Mouse (Mus musculus) spleen, adult 2 months (tissue): ENCODE measurements around the gene Itga3. TPM values are rescaled to one million over a fixed set of nuclear protein-coding genes. Genes with fewer than 3 reads are reported as not detected.
A peak's percentile ranks its signal among the peaks of the same experiment; 100 is the strongest.

Experiments used
- DNase-seq, 2 experiments: peaks; one replicate each; pipeline versions ENCODE4 v3.0.0 to v3.0.0-alpha.2; 2012 to 2021; ENCODE audit warnings: low spot score in 2 of 2, low read depth in 1 of 2
- H3K27ac ChIP-seq: fragments of 200-500 bp; 2 replicates; pipeline ENCODE4 v1.5.1; 2012; ENCODE audit warnings: low read length, inconsistent platforms; ENCODE audit not compliant: insufficient read depth
- H3K27me3 ChIP-seq: fragments of 200-500 bp; 2 replicates; pipeline ENCODE4 v1.6.1; 2012; ENCODE audit warnings: mild to moderate bottlenecking, moderate library complexity, low read length, inconsistent platforms; ENCODE audit not compliant: control insufficient read depth, insufficient read depth
- H3K36me3 ChIP-seq: fragments of 200-500 bp; 2 replicates; pipeline ENCODE4 v1.6.1; 2012; ENCODE audit warnings: mild to moderate bottlenecking, low read length, inconsistent platforms; ENCODE audit not compliant: control insufficient read depth, insufficient read depth
- H3K4me1 ChIP-seq: fragments of 200-500 bp; 2 replicates; pipeline ENCODE4 v1.6.1; 2011; ENCODE audit warnings: inconsistent platforms; ENCODE audit not compliant: control insufficient read depth, insufficient read depth, insufficient read length
- H3K4me3 ChIP-seq: fragments of 200-500 bp; 2 replicates; pipeline ENCODE4 v1.5.1; 2011; ENCODE audit warnings: mild to moderate bottlenecking, inconsistent platforms; ENCODE audit not compliant: insufficient read depth, insufficient read length; ENCODE audit errors: extremely low read depth
- CTCF ChIP-seq: fragments of 200-500 bp; IDR thresholded peaks from 2 replicates; pipeline ENCODE4 v1.5.1; 2011; ENCODE audit warnings: mild to moderate bottlenecking, inconsistent platforms; ENCODE audit not compliant: insufficient read depth, insufficient read length, insufficient replicate concordance; ENCODE audit errors: extremely low read depth
- POLR2A ChIP-seq: fragments of 200-500 bp; IDR thresholded peaks from 2 replicates; pipeline ENCODE4 v1.6.1; 2011; ENCODE audit warnings: low read depth, low read length, inconsistent platforms
- WGBS: fragments of 180-500 bp; shearing (Covaris S2); methylation state at CpG from one replicate; pipeline ENCODE4 v1.1.7; 2018; 5-methylcytosine and 5-hydroxymethylcytosine counted together
- polyA plus RNA-seq: library from polyadenylated mRNA; depleted of rRNA; stranded (reverse); fragments of >200 nt; gene quantifications from 2 replicates; pipeline ENCODE4 v1.2.3, GENCODE M21; 2012

Gene Itga3
- polyA plus RNA-seq, 1 experiment, result 13.9 TPM

DNA sequence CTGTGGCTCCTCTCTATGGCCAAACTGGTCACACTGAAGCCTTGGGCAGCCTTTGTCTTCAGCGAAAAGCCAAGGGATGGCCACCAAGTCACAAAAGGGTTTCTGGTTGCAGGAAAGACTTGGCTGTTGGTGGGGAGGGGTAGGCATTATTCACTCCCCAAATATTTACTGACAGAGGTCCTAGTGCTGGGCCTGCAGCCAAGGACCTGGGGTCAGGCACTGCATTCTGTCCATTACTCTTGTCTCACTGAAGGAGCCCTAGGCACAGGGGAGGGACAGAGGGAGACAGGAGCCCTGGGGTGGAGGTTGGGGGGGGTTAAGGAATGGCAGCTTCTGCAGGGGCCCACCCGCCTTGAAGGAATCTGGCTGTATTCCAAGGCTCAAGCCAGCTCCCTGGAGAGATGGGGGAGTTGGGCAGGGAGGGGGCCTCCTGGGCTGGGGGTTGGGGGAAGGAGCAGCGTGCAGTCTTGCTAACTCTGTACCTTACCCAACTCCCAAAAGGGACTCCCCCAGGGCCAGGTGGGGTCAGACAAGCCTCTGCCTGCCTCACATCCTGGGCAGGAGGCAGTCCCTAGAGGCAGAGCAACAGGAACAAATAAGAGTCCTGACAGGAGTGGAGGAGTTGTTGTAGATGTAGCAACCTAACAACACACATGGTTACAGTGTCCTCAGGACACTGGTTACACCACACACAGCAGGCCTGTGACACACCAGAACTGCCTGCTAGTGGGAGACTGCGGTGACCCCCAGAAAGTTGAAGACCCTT, 20.2 kb upstream of the Itga3 start:
- WGBS, result 65% methylated on average over 4 of the region's 4 CpGs
- no peak for DNase-seq
- H3K4me3 ChIP-seq, result no peak overlapping the region
- no peaks in the 10 kb centered on the region for H3K36me3 ChIP-seq
- TF ChIP-seq POLR2A, result no peak
- TF ChIP-seq CTCF, result no peak
- H3K27ac ChIP-seq, result no peak overlapping the region
- H3K27me3 ChIP-seq, result no peaks in the 10 kb centered on the region
- no peaks in the 10 kb centered on the region for H3K4me1 ChIP-seq

DNA sequence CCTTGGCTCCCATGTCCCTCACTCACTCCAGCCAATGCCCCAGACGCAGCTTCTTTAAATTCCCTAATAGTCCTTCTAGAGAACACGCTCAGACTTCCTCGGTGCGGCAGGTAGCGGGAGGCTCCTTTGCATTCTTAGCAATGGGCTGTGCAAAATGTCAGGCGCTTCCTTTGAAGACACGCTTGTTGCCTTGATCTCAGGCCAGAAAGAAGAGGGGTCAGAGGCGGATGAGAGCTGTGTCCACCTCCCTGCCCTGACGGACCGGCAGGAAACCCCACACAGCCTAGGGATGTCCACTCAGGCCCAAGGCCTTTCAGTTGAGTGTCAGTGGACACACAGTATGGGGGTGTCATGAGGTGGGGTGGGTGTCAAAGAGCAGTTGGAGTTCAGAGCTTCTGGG, 19.0 kb upstream of the Itga3 start:
- Histone ChIP-seq H3K36me3 (no peaks in the 10 kb centered on the region), H3K27me3 (no peaks in the 10 kb centered on the region), H3K27ac (no peak overlapping the region), H3K4me3 (no peak overlapping the region), H3K4me1 (no peaks in the 10 kb centered on the region)
- no peak for DNase-seq
- WGBS, result 89% methylated on average over 10 of the region's 10 CpGs
- TF ChIP-seq CTCF, result no peak
- TF ChIP-seq POLR2A, result no peak

DNA sequence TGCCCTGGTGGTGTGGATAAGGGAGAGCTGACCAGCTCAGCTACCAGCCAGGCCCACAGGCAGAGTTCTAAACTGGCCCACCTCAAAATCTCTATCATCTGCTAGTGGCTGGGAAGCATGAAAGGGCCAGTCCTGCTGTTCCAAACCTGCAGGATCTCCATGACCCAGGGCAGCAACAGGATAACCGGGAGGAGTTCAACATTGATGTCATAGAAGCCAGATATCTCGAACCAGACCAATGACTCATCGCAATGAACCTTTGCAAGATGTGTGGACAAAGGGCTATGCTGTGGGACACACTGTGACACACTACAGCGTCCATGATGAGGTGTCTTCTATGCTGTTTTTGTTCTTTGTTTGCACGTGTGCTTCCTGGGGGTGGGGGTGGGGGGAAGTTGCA, 16.5 kb upstream of the Itga3 start:
- no peak overlapping the region for H3K27ac ChIP-seq
- TF ChIP-seq POLR2A (no peak), CTCF (no peak)
- 0 out of 2 replicates have a peak, but pooled peaks cover 1% of the 10 kb centered on the region for H3K27me3 ChIP-seq
- H3K4me3 ChIP-seq, result no peak overlapping the region
- no peak for DNase-seq
- no peaks in the 10 kb centered on the region; the same call in 1 of the 2 replicates for H3K4me1 ChIP-seq
- no peaks in the 10 kb centered on the region for H3K36me3 ChIP-seq
- WGBS, result 78% methylated on average over 5 of the region's 5 CpGs

DNA sequence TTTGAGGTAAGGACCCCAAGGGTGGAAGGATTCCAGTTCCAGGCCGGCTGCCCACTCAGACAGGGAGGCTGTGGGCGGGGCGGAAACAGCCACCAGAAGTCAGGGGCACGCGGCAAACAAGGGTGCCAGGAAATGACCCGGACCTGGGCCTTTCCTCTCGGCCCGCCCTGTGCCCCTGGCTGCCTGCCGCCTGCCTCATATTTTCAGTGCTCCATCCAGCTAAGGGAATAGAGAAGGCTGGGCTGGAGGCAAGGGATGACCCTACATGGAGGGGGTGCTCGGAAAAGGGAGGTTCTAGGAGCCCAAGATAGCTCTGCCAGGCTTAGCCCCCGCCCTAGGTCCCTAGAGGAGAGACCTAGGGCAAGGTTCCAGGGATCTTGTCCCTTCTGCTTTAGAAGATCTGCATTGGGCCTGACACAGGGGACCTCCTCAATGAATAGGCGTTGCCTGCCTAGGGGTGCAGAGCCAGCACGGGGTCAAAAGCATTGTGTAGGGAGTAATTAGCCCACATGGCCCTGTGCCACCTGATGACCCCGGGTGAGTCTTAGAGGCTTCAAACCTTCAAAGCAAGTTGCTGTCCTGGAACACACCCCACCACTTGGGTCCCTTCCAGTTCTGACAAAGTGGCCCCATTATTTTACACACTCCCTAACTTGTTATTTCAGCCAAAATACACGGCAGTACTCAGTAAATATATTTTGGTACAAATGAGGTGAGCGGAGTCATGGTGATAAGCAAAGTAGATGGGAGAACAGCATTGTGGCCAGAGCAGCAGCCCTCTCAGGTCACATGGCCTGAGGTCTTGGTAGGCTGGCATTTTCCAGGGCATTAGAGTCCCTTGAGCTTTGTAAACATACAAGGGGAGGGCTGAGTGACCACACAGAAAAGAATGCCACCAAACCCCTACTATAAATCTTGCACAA, 12.5 kb upstream of the Itga3 start:
- H3K4me3 ChIP-seq, result no peak overlapping the region
- 42% methylated on average over 16 of the region's 16 CpGs for WGBS
- peak overlapping the region; percentile 69 for H3K27ac ChIP-seq
- H3K27me3 ChIP-seq, result 0 out of 2 replicates have a peak, but pooled peaks cover 1% of the 10 kb centered on the region
- no peak for DNase-seq
- no peaks in the 10 kb centered on the region; the same call in 1 of the 2 replicates for H3K4me1 ChIP-seq
- no peaks in the 10 kb centered on the region for H3K36me3 ChIP-seq
- TF ChIP-seq CTCF (no peak), POLR2A (no peak)

DNA sequence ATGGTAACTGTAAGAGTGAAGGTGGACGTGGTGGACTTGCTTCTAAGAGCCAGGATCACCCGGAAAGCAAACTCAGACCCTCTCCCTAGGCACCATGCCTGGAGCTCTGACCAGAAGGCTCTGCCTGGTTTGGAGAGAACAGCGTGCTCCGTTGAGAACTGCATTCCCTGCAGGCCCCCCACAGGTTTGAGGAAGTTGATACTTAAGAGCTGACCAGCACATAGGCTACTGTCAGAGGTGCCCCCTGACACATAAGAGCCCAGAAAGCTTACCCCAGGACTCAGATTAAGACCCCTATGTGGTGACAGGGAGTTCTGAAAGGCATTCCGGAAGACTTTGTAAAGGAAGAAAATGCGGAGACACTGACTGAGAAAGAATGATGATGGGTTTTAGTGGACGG, 11.7 kb upstream of the Itga3 start:
- H3K4me1 ChIP-seq, result no peaks in the 10 kb centered on the region; the same call in 1 of the 2 replicates
- 0 out of 2 replicates have a peak, but pooled peaks cover 1% of the 10 kb centered on the region for H3K27me3 ChIP-seq
- TF ChIP-seq CTCF, result no peak
- no peak for TF ChIP-seq POLR2A
- no peaks in the 10 kb centered on the region for H3K36me3 ChIP-seq
- no peak overlapping the region for H3K4me3 ChIP-seq
- DNase-seq, result no peak
- peak overlapping the region; percentile 69 for H3K27ac ChIP-seq
- WGBS, result 67% methylated on average over 7 of the region's 7 CpGs

DNA sequence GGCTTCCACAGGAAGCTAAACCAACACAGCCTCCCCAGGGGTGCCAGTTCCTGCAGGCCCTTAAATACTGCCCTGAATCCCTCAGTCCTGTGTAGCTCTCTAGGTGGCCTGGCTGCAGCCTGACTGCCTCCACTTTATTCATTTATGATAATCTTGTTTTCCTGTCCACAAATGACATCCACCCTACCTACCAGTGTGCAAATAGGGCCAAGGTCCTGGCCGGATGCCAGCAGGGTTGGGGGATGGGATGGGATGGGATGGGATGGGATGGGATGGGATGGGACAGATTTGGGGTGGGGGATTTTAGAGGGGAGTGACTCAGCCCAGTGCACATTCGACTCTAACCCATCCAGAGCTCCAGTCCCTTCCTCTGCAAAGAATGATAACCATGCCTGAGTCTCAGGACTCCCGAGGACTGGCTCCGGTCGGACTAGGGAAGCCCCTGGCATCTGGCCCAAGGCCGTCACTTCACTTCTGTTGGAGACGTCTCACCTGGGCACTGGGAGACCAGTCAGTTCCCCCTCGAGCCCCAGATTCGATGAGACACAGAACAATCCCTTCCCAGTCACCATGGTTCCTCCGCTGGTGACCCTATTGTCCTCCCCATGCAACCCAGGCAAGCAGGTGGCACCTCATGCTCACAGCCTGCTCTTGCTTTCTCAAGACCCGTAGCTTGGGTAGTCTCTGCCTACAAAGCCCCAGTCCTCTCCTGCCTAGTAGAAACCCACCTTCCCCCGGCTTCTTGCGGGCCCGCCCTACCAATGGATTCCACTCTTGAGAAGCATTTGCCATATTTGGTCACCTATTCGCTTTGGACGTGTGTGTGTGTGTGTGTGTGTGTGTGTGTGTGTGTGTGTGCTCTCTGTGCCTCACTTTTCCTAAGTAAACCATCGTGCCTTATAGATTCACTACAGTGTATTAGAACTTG, 11.0 kb upstream of the Itga3 start:
- H3K4me1 ChIP-seq, result no peaks in the 10 kb centered on the region; the same call in 1 of the 2 replicates
- 84% methylated on average over 17 of the region's 17 CpGs for WGBS
- TF ChIP-seq CTCF (no peak), POLR2A (no peak)
- H3K36me3 ChIP-seq, result no peaks in the 10 kb centered on the region
- no peak overlapping the region for H3K27ac ChIP-seq
- DNase-seq, result no peak
- H3K27me3 ChIP-seq, result 0 out of 2 replicates have a peak, but pooled peaks cover 1% of the 10 kb centered on the region
- H3K4me3 ChIP-seq, result no peak overlapping the region
